Mouse (Mus musculus): ENCODE results near the gene Mepce. TPM values are rescaled to one million over a fixed set of nuclear protein-coding genes. Genes with fewer than 3 reads are reported as not detected.

The Mepce gene
- polyA plus RNA-seq, 1 experiment from 2014 or later = 11.8 TPM

GRCm38 (mm10) chr5:137768475-137768874 lies 19.0 kb downstream of the Mepce start:
- H3K36me3 ChIP-seq = no peaks in the 10 kb centered on the region

DNA sequence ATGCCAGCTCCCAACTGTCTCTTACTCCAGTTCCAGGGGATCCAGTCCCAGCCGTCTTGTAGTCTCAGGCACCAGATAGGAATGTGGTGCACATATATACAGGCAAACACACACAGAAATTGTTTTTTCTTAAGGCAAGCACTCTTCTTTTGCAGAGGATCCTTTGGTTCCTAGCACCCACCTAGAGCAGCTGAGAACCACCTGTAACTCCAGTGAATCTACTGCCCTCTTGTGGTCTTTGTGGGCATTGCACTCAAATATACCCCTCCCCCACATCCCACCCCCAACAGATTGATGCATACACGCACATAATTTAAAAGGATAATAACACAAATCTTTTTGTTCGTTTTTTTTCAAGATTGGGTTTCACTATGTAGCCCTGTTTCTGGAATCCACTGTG lies 21.2 kb downstream of the Mepce start:
- no peak overlapping the region for H3K4me3 ChIP-seq
- no peak for DNase-seq (ENCODE audit: low spot score)
- H3K27me3 ChIP-seq (ENCODE audit: low read depth, poor library complexity, severe bottlenecking) = no peaks in the 10 kb centered on the region
- H3K27ac ChIP-seq = no peak overlapping the region
- H3K9me3 ChIP-seq (replicated peaks) = no peaks in the 10 kb centered on the region
- 58% methylated on average over 3 of the region's 3 CpGs for WGBS
- H3K4me1 ChIP-seq = no peaks in the 10 kb centered on the region; the same call in 1 of the 2 replicates
- no peaks in the 10 kb centered on the region for H3K36me3 ChIP-seq

More at GRCm38 (mm10) chr5:137768475-137768874, 19.0 kb downstream of the Mepce start:
- no peak overlapping the region for H3K27ac ChIP-seq
- no peak for DNase-seq (ENCODE audit: low spot score)
- no peak overlapping the region for H3K4me3 ChIP-seq
- H3K4me1 ChIP-seq = no peaks in the 10 kb centered on the region; the same call in 1 of the 2 replicates
- H3K27me3 ChIP-seq (ENCODE audit: low read depth, poor library complexity, severe bottlenecking) = no peaks in the 10 kb centered on the region
- 74% methylated on average over 1 of the region's 1 CpGs for whole genome bisulfite sequencing
- H3K9me3 ChIP-seq (replicated peaks) = no peaks in the 10 kb centered on the region

- Histone ChIP-seq H3K36me3 (peaks cover 3% of the 10 kb centered on the region; the same call in 1 of the 2 replicates), H3K4me3 (no peak overlapping the region), H3K27me3 (ENCODE audit: low read depth, poor library complexity, severe bottlenecking) (no peaks in the 10 kb centered on the region), H3K27ac (no peak overlapping the region), H3K9me3 (replicated peaks) (no peaks in the 10 kb centered on the region), H3K4me1 (peaks cover 4% of the 10 kb centered on the region)
- 64% methylated on average over 9 of the region's 9 CpGs for WGBS
- no peak for DNase-seq (ENCODE audit: low spot score)
Measured at GRCm38 (mm10) chr5:137764609-137765340, 22.7 kb downstream of the Mepce start.

- no peaks in the 10 kb centered on the region for H3K27me3 ChIP-seq (ENCODE audit: low read depth, poor library complexity, severe bottlenecking)
- DNase-seq (ENCODE audit: low spot score) = peak; percentile 74
- H3K9me3 ChIP-seq (replicated peaks) = no peaks in the 10 kb centered on the region
- H3K4me1 ChIP-seq = peaks cover 4% of the 10 kb centered on the region; the same call in 1 of the 2 replicates
- WGBS = 30% methylated on average over 4 of the region's 4 CpGs
- peak overlapping the region; percentile 21; the same call in 1 of the 2 replicates for H3K27ac ChIP-seq
- peaks cover 46% of the 10 kb centered on the region for H3K36me3 ChIP-seq
- no peak overlapping the region for H3K4me3 ChIP-seq
Measured at GRCm38 (mm10) chr5:137759971-137760412, 27.5 kb downstream of the Mepce start.

DNA sequence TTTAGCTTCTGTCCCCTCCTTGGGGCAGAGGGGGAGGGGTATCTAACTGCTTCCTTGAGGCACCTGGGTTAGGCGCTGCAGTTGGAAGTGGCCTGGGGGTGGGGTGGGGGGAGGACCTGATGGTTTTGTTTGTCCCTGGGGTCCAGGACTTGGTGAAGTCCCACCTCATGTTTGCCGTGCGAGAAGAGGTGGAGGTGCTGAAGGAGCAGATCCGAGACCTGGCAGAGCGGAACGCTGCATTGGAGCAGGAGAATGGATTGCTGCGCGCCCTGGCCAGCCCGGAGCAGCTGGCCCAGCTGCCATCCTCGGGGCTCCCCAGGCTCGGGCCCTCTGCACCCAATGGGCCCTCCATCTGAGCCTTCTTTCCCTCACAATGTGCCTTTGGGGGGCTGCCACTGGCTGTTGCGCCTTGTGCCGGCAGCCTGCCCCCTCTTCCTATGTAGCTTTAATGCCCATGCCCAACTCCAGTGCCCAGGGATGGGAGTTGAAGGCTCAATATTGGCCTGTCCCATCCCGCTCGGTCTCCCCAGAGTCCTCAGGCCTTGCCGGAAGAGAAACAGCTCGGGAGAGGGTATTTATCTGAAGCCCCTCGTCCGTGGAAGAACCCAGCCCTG lies 28.4 kb downstream of the Mepce start:
- no peak overlapping the region for H3K4me3 ChIP-seq
- 91% methylated on average over 19 of the region's 19 CpGs for WGBS
- peaks cover 4% of the 10 kb centered on the region; the same call in 1 of the 2 replicates for H3K4me1 ChIP-seq
- H3K27ac ChIP-seq = no peak overlapping the region; the same call in 1 of the 2 replicates
- H3K27me3 ChIP-seq (ENCODE audit: low read depth, poor library complexity, severe bottlenecking) = no peaks in the 10 kb centered on the region
- H3K36me3 ChIP-seq = peaks cover 51% of the 10 kb centered on the region
- H3K9me3 ChIP-seq (replicated peaks) = no peaks in the 10 kb centered on the region
- DNase-seq (ENCODE audit: low spot score) = no peak

- Histone ChIP-seq H3K4me1 (peaks cover 7% of the 10 kb centered on the region), H3K4me3 (no peak overlapping the region), H3K27ac (no peak overlapping the region), H3K9me3 (replicated peaks) (no peaks in the 10 kb centered on the region), H3K36me3 (peaks cover 62% of the 10 kb centered on the region), H3K27me3 (ENCODE audit: low read depth, poor library complexity, severe bottlenecking) (no peaks in the 10 kb centered on the region)
- WGBS = 86% methylated on average over 6 of the region's 6 CpGs
- DNase-seq (ENCODE audit: low spot score) = no peak
Measured at GRCm38 (mm10) chr5:137757887-137758286, 29.6 kb downstream of the Mepce start.

- H3K36me3 ChIP-seq = peaks cover 70% of the 10 kb centered on the region
- H3K4me3 ChIP-seq = no peak overlapping the region
- peak; percentile 92 for DNase-seq (ENCODE audit: low spot score)
- 54% methylated on average over 10 of the region's 10 CpGs for WGBS
- no peaks in the 10 kb centered on the region for H3K27me3 ChIP-seq (ENCODE audit: low read depth, poor library complexity, severe bottlenecking)
- H3K4me1 ChIP-seq = peaks cover 7% of the 10 kb centered on the region
- H3K27ac ChIP-seq = peak overlapping the region; percentile 26; the same call in 1 of the 2 replicates
- no peaks in the 10 kb centered on the region for H3K9me3 ChIP-seq (replicated peaks)
Measured at GRCm38 (mm10) chr5:137756882-137757661, 30.4 kb downstream of the Mepce start.

DNA sequence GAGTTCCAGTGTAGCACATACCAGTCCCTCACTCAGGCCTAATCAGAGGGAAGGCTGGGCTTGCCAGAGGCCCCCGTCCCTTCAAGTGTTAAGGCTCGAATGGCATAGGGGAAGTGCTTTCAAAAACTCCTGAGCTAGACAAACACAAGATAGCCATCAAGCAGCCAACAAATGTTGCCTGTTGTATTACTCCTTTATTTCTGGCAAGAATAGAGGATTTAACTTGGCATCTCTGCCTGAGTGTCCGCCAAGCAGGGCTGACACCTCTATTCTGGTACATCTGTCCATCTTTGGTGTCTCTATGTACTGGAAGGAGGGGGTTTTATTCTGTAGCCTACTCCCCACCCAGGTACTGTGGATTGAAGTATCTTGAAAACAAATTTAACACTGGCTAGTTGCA lies 31.3 kb downstream of the Mepce start:
- Histone ChIP-seq H3K27ac (no peak overlapping the region), H3K27me3 (ENCODE audit: low read depth, poor library complexity, severe bottlenecking) (no peaks in the 10 kb centered on the region), H3K4me3 (no peak overlapping the region), H3K4me1 (peaks cover 7% of the 10 kb centered on the region), H3K36me3 (peaks cover 80% of the 10 kb centered on the region), H3K9me3 (replicated peaks) (no peaks in the 10 kb centered on the region)
- DNase-seq (ENCODE audit: low spot score) = no peak
- 87% methylated on average over 3 of the region's 3 CpGs for WGBS

GRCm38 (mm10) chr5:137755425-137755824 lies 32.0 kb downstream of the Mepce start:
- Histone ChIP-seq H3K4me1 (peaks cover 7% of the 10 kb centered on the region), H3K27ac (no peak overlapping the region), H3K4me3 (no peak overlapping the region), H3K9me3 (replicated peaks) (no peaks in the 10 kb centered on the region), H3K27me3 (ENCODE audit: low read depth, poor library complexity, severe bottlenecking) (no peaks in the 10 kb centered on the region), H3K36me3 (peaks cover 86% of the 10 kb centered on the region)
- no peak for DNase-seq (ENCODE audit: low spot score)
- 87% methylated on average over 5 of the region's 5 CpGs for WGBS

- Histone ChIP-seq H3K4me3 (no peak overlapping the region), H3K4me1 (peaks cover 17% of the 10 kb centered on the region), H3K27ac (no peak overlapping the region), H3K9me3 (replicated peaks) (no peaks in the 10 kb centered on the region), H3K36me3 (peaks cover 75% of the 10 kb centered on the region), H3K27me3 (ENCODE audit: low read depth, poor library complexity, severe bottlenecking) (no peaks in the 10 kb centered on the region)
- no peak for DNase-seq (ENCODE audit: low spot score)
- 76% methylated on average over 13 of the region's 13 CpGs for WGBS
Measured at GRCm38 (mm10) chr5:137753111-137753832, 34.2 kb downstream of the Mepce start.

- H3K36me3 ChIP-seq = peaks cover 68% of the 10 kb centered on the region
- H3K4me1 ChIP-seq = peaks cover 30% of the 10 kb centered on the region
Measured at GRCm38 (mm10) chr5:137751988-137752387, 35.5 kb downstream of the Mepce start.

DNA sequence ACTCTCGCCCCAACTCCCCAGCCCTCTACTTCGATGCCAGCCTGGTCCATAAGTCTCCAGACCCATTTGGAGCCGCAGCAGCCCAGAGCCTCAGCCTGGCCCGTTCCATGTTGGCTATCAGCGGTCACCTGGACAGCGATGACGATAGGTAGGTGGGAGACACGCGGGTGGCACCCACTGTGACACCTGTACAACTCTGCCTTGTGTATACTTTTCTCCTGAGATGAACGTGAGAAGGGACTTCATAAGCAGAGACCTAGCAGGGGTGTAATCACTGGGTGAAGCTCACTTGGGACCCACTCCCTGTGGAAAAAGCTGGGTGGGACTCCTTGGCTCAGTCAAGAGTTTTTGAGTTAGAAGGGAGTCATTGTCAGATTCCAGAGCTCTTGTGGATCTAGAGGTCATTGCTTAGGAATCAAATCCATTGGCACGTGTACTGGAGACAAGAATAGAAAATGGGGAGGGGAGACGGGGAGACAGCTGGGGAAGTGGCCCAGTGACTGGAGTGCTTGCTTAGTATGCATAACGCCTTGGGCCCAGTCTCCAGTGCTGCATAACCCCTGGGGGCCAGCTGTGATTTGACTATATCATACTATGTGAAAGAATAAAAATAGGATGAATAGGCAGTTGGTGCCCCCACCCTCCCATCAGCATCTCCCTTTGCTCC lies 36.1 kb downstream of the Mepce start:
- Histone ChIP-seq H3K4me1 (peaks cover 36% of the 10 kb centered on the region), H3K9me3 (replicated peaks) (no peaks in the 10 kb centered on the region), H3K27me3 (ENCODE audit: low read depth, poor library complexity, severe bottlenecking) (no peaks in the 10 kb centered on the region), H3K27ac (no peak overlapping the region), H3K4me3 (no peak overlapping the region), H3K36me3 (peaks cover 62% of the 10 kb centered on the region)
- DNase-seq (ENCODE audit: low spot score) = no peak
- WGBS = 93% methylated on average over 13 of the region's 13 CpGs

More at GRCm38 (mm10) chr5:137751988-137752387, 35.5 kb downstream of the Mepce start:
- H3K4me3 ChIP-seq = no peak overlapping the region
- DNase-seq (ENCODE audit: low spot score) = no peak
- no peaks in the 10 kb centered on the region for H3K27me3 ChIP-seq (ENCODE audit: low read depth, poor library complexity, severe bottlenecking)
- 88% methylated on average over 6 of the region's 6 CpGs for WGBS
- H3K9me3 ChIP-seq (replicated peaks) = no peaks in the 10 kb centered on the region
- H3K27ac ChIP-seq = no peak overlapping the region

All from limb, embryonic 10.5 days (tissue).